Mouse (Mus musculus): ENCODE data around the gene Gm19345. TPM values are rescaled to one million over a fixed set of nuclear protein-coding genes. Genes with fewer than 3 reads are reported as not detected.

Gm19345 gene
- not detected for polyA plus RNA-seq (2014; fragmentation: Illumina TruSeq; extraction: RNeasy Lipid Tissue Mini Kit (QIAGEN cat#74804); ENCODE audit: low read depth, low replicate concordance)

DNA sequence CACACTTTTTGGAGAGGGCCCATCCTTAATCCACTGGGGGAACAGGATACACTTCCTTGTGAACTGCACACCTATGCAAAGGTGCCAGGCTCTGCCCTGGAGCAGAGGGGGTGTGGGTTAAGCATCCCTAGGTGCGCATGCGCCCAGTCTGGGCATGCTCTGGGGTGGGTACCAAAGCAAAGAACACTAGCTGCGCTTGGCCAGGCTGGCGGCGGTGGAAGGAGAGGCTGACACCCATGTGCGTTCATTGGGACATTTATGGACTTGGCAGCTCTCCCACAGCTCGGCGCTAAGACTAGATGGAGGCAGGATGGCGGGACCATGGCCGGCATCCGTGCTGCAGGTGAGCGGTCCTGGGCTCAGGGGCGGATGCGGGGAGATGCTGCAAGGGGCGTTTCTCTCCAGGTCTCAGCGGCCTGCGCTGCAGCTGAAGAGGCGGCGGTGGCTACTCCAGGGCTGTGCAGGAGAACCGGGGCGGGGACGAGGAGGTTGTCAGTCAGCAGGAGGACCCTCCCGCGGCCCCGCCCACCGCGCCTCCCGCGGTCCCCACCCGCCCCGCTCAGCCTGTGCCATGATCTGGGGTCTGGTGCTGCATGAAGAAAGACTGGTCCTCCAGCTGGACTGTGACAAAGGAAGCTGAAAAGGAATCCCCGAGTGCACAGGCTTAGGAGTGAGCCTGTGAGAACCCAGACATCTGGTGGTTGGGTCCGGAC, at the start of gene Gm19345:
Gene Gm19345, plus strand, starts transcription at position 146 of the 713 bp plus-strand sequence.

DNA sequence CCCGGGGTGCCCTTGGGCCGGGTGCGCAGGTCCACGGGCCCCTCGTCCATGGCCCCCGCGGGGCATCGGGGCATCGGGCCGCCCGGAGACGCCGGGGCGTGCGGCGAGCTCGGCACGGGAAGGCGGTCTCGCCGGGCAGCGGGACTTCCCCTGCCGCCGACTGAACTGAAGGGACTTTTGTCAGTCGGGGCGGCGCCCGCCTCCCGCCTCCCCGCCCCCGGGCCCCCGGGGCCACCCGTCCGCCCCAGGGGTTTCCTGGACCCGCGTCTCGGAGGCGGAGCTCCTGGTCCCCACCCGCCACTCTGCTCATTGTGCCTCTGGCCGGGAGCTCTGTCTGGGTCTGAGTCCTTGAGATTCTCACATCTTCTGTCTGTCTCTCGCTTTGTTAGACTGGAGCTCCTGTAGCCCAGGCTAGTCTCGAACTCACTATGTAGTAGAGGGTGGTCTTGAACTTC, 29.2 kb upstream of the Gm19345 start, which contains the start of gene Bcl3:
Gene Bcl3, minus strand, starts transcription at position 167 of the 455 bp plus-strand sequence.

DNA sequence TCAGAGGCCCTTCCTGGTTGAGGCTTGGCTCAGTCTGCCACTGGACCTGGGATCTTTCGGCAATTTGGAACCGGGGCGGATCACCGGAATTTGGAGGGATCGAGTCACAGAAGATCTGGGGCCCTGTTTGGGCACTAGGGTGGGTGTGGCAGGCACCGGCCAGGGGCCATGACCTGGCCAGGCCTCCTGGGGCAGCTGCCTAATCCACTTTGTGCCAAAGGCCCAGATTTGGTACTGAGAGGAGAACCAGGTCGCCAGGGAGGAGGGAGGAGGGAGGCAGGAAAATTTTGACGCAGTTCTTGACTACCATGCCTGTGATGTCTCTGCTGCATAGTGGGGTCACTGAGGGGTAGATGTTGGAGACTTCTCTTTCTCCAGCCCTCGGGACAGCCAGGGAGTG, 9.4 kb downstream of the Gm19345 start, which contains the start of gene Ceacam16:
Gene Ceacam16, minus strand, starts transcription at position 101 of the 400 bp plus-strand sequence.

DNA sequence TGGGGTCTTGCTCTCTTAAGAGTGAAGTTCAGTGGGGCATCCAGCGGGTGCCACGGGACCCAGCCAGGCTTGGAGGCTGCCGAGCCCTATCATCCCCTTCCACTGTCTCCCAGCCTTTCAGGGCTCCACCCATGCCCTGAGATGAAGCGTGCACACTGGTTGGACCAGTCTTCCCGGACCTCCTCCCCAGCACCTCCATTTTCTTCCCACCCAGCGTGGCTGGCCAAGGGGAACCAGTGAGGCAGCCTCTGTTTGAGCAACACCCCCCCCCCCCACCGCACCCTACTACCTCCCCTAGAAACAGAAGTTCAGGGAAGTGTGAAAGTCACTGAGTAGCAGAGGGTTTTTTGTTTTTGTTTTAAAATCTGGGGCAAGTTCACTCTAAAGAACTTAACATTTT, 36.0 kb downstream of the Gm19345 start, which contains the start of gene Ceacam19:
Gene Ceacam19, minus strand, starts transcription at position 117 of the 400 bp plus-strand sequence.

Other genes with a start within 250 kb of the Gm19345 start
- 35.4 TPM for gene Clasrp, start 247.5 kb upstream of the Gm19345 start, polyA plus RNA-seq (2014; fragmentation: Illumina TruSeq; extraction: RNeasy Lipid Tissue Mini Kit (QIAGEN cat#74804); ENCODE audit: low read depth, low replicate concordance)
- gene Relb, start 222.6 kb upstream of the Gm19345 start, polyA plus RNA-seq (2014; fragmentation: Illumina TruSeq; extraction: RNeasy Lipid Tissue Mini Kit (QIAGEN cat#74804); ENCODE audit: low read depth, low replicate concordance) = 8.3 TPM
- 73.7 TPM for gene Clptm1, start 187.0 kb upstream of the Gm19345 start, polyA plus RNA-seq (2014; fragmentation: Illumina TruSeq; extraction: RNeasy Lipid Tissue Mini Kit (QIAGEN cat#74804); ENCODE audit: low read depth, low replicate concordance)
- gene Apoc2, start 174.1 kb upstream of the Gm19345 start, polyA plus RNA-seq (2014; fragmentation: Illumina TruSeq; extraction: RNeasy Lipid Tissue Mini Kit (QIAGEN cat#74804); ENCODE audit: low read depth, low replicate concordance) = 1.0 TPM
- not detected for gene Gm44805, start 170.6 kb upstream of the Gm19345 start, polyA plus RNA-seq (2014; fragmentation: Illumina TruSeq; extraction: RNeasy Lipid Tissue Mini Kit (QIAGEN cat#74804); ENCODE audit: low read depth, low replicate concordance)
- gene Apoc4, start 170.5 kb upstream of the Gm19345 start, polyA plus RNA-seq (2014; fragmentation: Illumina TruSeq; extraction: RNeasy Lipid Tissue Mini Kit (QIAGEN cat#74804); ENCODE audit: low read depth, low replicate concordance) = 3.5 TPM
- gene Apoc1, start 159.3 kb upstream of the Gm19345 start, polyA plus RNA-seq (2014; fragmentation: Illumina TruSeq; extraction: RNeasy Lipid Tissue Mini Kit (QIAGEN cat#74804); ENCODE audit: low read depth, low replicate concordance) = 21.5 TPM
- 747 TPM for gene Apoe, start 152.8 kb upstream of the Gm19345 start, polyA plus RNA-seq (2014; fragmentation: Illumina TruSeq; extraction: RNeasy Lipid Tissue Mini Kit (QIAGEN cat#74804); ENCODE audit: low read depth, low replicate concordance)
- gene Tomm40, start 136.6 kb upstream of the Gm19345 start, polyA plus RNA-seq (2014; fragmentation: Illumina TruSeq; extraction: RNeasy Lipid Tissue Mini Kit (QIAGEN cat#74804); ENCODE audit: low read depth, low replicate concordance) = 73.7 TPM
- 32.1 TPM for gene Nectin2, start 101.5 kb upstream of the Gm19345 start, polyA plus RNA-seq (2014; fragmentation: Illumina TruSeq; extraction: RNeasy Lipid Tissue Mini Kit (QIAGEN cat#74804); ENCODE audit: low read depth, low replicate concordance)
- 183 TPM for gene Bcam, start 81.0 kb upstream of the Gm19345 start, polyA plus RNA-seq (2014; fragmentation: Illumina TruSeq; extraction: RNeasy Lipid Tissue Mini Kit (QIAGEN cat#74804); ENCODE audit: low read depth, low replicate concordance)
- gene Cblc, start 55.2 kb upstream of the Gm19345 start, polyA plus RNA-seq (2014; fragmentation: Illumina TruSeq; extraction: RNeasy Lipid Tissue Mini Kit (QIAGEN cat#74804); ENCODE audit: low read depth, low replicate concordance) = 0.45 TPM
- gene Bcl3, start 29.2 kb upstream of the Gm19345 start, polyA plus RNA-seq (2014; fragmentation: Illumina TruSeq; extraction: RNeasy Lipid Tissue Mini Kit (QIAGEN cat#74804); ENCODE audit: low read depth, low replicate concordance) = 5.8 TPM
- gene Ceacam16, start 9.3 kb downstream of the Gm19345 start, polyA plus RNA-seq (2014; fragmentation: Illumina TruSeq; extraction: RNeasy Lipid Tissue Mini Kit (QIAGEN cat#74804); ENCODE audit: low read depth, low replicate concordance) = not detected
- not detected for gene Ceacam19, start 36.0 kb downstream of the Gm19345 start, polyA plus RNA-seq (2014; fragmentation: Illumina TruSeq; extraction: RNeasy Lipid Tissue Mini Kit (QIAGEN cat#74804); ENCODE audit: low read depth, low replicate concordance)
- 37.7 TPM for gene Pvr, start 69.2 kb downstream of the Gm19345 start, polyA plus RNA-seq (2014; fragmentation: Illumina TruSeq; extraction: RNeasy Lipid Tissue Mini Kit (QIAGEN cat#74804); ENCODE audit: low read depth, low replicate concordance)
- gene Igsf23, start 98.8 kb downstream of the Gm19345 start, polyA plus RNA-seq (2014; fragmentation: Illumina TruSeq; extraction: RNeasy Lipid Tissue Mini Kit (QIAGEN cat#74804); ENCODE audit: low read depth, low replicate concordance) = 5.9 TPM
- not detected for gene Ceacam20, start 113.4 kb downstream of the Gm19345 start, polyA plus RNA-seq (2014; fragmentation: Illumina TruSeq; extraction: RNeasy Lipid Tissue Mini Kit (QIAGEN cat#74804); ENCODE audit: low read depth, low replicate concordance)
- gene Nlrp9b, start 139.5 kb downstream of the Gm19345 start, polyA plus RNA-seq (2014; fragmentation: Illumina TruSeq; extraction: RNeasy Lipid Tissue Mini Kit (QIAGEN cat#74804); ENCODE audit: low read depth, low replicate concordance) = not detected
- gene Vmn1r91, start 247.7 kb downstream of the Gm19345 start, polyA plus RNA-seq (2014; fragmentation: Illumina TruSeq; extraction: RNeasy Lipid Tissue Mini Kit (QIAGEN cat#74804); ENCODE audit: low read depth, low replicate concordance) = not detected

Data from heart, adult 10 weeks (tissue).